Mouse (Mus musculus) MEL (cell line): ENCODE measurements around the gene Syna. TPM values are rescaled to one million over a fixed set of nuclear protein-coding genes. Genes with fewer than 3 reads are reported as not detected.

Source experiments
- DNase-seq: peaks from one replicate; pipeline ENCODE4 v3.0.0; 2011; ENCODE audit warnings: low read depth, low spot score
- H3K27ac ChIP-seq: 2 replicates; pipeline ENCODE4 v1.5.1; 2012; ENCODE audit warnings: low read depth, mild to moderate bottlenecking, control low read depth, low read length, moderate library complexity; ENCODE audit not compliant: control insufficient read depth
- H3K27me3 ChIP-seq, 2 experiments: fragments of 150-350 bp in 1 of 2; sonication (generic) in 1 of 2; 2 replicates each; pipeline ENCODE4 v1.6.1; 2012; ENCODE audit warnings: low read length in 2 of 2, mild to moderate bottlenecking in 2 of 2, improper control_type of control experiment in 1 of 2, moderate library complexity in 1 of 2; ENCODE audit not compliant: insufficient read depth in 2 of 2, control insufficient read depth in 1 of 2
- H3K36me3 ChIP-seq, 2 experiments: 2 replicates each; pipeline ENCODE4 v1.6.1; 2012 to 2014; ENCODE audit warnings: low read length in 2 of 2, improper control_type of control experiment in 1 of 2, inconsistent platforms in 1 of 2, mild to moderate bottlenecking in 1 of 2; ENCODE audit not compliant: insufficient read depth in 2 of 2, control insufficient read depth in 1 of 2
- H3K4me1 ChIP-seq, 2 experiments: fragments of 150-350 bp in 1 of 2; sonication (generic) in 1 of 2; 2 replicates each; pipeline ENCODE4 v1.6.1; 2012; ENCODE audit warnings: low read length in 2 of 2, improper control_type of control experiment in 1 of 2, mild to moderate bottlenecking in 1 of 2; ENCODE audit not compliant: insufficient read depth in 2 of 2, control insufficient read depth in 1 of 2
- H3K4me3 ChIP-seq, 2 experiments: fragments of 150-350 bp in 1 of 2; sonication (generic) in 1 of 2; 2 replicates each; pipeline ENCODE4 v1.5.1; 2012; ENCODE audit warnings: low read depth in 2 of 2, low read length in 2 of 2, mild to moderate bottlenecking in 2 of 2, moderate library complexity in 2 of 2, control low read depth in 1 of 2, improper control_type of control experiment in 1 of 2; ENCODE audit not compliant: control insufficient read depth in 1 of 2, insufficient read depth in 1 of 2
- H3K79me2 ChIP-seq: 2 replicates; pipeline ENCODE4 v1.6.1; 2012; ENCODE audit warnings: mild to moderate bottlenecking, low read length, moderate library complexity; ENCODE audit not compliant: control insufficient read depth, poor library complexity, insufficient read depth
- H3K9ac ChIP-seq: 2 replicates; pipeline ENCODE4 v1.6.1; 2012; ENCODE audit warnings: low read depth, mild to moderate bottlenecking, control low read depth, low read length, moderate library complexity; ENCODE audit not compliant: control insufficient read depth, poor library complexity, severe bottlenecking
- H3K9me3 ChIP-seq: fragments of 150-350 bp; sonication (generic); replicated peaks from 2 replicates; pipeline ENCODE4 v1.6.1; 2012; ENCODE audit warnings: mild to moderate bottlenecking, low read length, improper control_type of control experiment, moderate library complexity; ENCODE audit not compliant: insufficient read depth
- BHLHE40 ChIP-seq: IDR thresholded peaks from 2 replicates; pipeline ENCODE4 v1.6.1; 2012; ENCODE audit warnings: low read depth, mild to moderate bottlenecking, inconsistent platforms, low read length, improper control_type of control experiment, borderline replicate concordance
- CTCF ChIP-seq, 3 experiments: IDR thresholded peaks in 2 of 3; conservative IDR thresholded peaks in 1 of 3; 2 replicates each; pipeline ENCODE4 v1.5.1; 2011 to 2012; ENCODE audit warnings: low read length in 3 of 3, low read depth in 2 of 3, mild to moderate bottlenecking in 2 of 3, improper control_type of control experiment in 1 of 3, inconsistent platforms in 1 of 3, mixed read lengths in 1 of 3, moderate library complexity in 1 of 3; ENCODE audit not compliant: control insufficient read depth in 1 of 3, insufficient read depth in 1 of 3, poor library complexity in 1 of 3, severe bottlenecking in 1 of 3
- GABPA ChIP-seq: IDR thresholded peaks from 2 replicates; pipeline ENCODE4 v1.6.1; 2012; ENCODE audit warnings: low read depth, mild to moderate bottlenecking, inconsistent platforms, low read length, improper control_type of control experiment, moderate library complexity
- GATA1 ChIP-seq: IDR thresholded peaks from 2 replicates; pipeline ENCODE4 v1.6.1; 2011; ENCODE audit warnings: low read depth, low read length, improper control_type of control experiment
- KAT2A ChIP-seq: conservative IDR thresholded peaks from 2 replicates; pipeline ENCODE4 v1.6.1; 2012; ENCODE audit warnings: low read depth, low read length, improper control_type of control experiment, inconsistent platforms
- MAFK ChIP-seq: IDR thresholded peaks from 2 replicates; pipeline ENCODE4 v1.6.1; 2011; ENCODE audit warnings: low read depth, mild to moderate bottlenecking, low read length, improper control_type of control experiment, borderline replicate concordance
- MAX ChIP-seq: IDR thresholded peaks from 2 replicates; pipeline ENCODE4 v1.6.1; 2011; ENCODE audit warnings: low read length, improper control_type of control experiment
- MAZ ChIP-seq: IDR thresholded peaks from 2 replicates; pipeline ENCODE4 v1.6.1; 2012; ENCODE audit warnings: low read depth, mild to moderate bottlenecking, inconsistent platforms, low read length, improper control_type of control experiment
- MYC ChIP-seq: IDR thresholded peaks from 2 replicates; pipeline ENCODE4 v1.6.1; 2011; ENCODE audit warnings: low read depth, mild to moderate bottlenecking, low read length, improper control_type of control experiment, moderate library complexity
- NELFE ChIP-seq: IDR thresholded peaks from 2 replicates; pipeline ENCODE4 v1.6.1; 2011; ENCODE audit warnings: low read depth, low read length, improper control_type of control experiment
- NRF1 ChIP-seq: IDR thresholded peaks from 2 replicates; pipeline ENCODE4 v1.6.1; 2014; ENCODE audit warnings: low read depth, mild to moderate bottlenecking, inconsistent platforms, low read length, improper control_type of control experiment, moderate library complexity; ENCODE audit not compliant: poor library complexity, insufficient read depth, severe bottlenecking
- POLR2A ChIP-seq, 2 experiments: IDR thresholded peaks; 2 replicates each; pipeline ENCODE4 v1.6.1; 2011 to 2012; ENCODE audit warnings: low read length in 2 of 2, mild to moderate bottlenecking in 2 of 2, control low read depth in 1 of 2, improper control_type of control experiment in 1 of 2, low read depth in 1 of 2, moderate library complexity in 1 of 2; ENCODE audit not compliant: control insufficient read depth in 1 of 2, insufficient read depth in 1 of 2, poor library complexity in 1 of 2
- RCOR1 ChIP-seq: IDR thresholded peaks from 2 replicates; pipeline ENCODE4 v1.6.1; 2012; ENCODE audit warnings: low read depth, mild to moderate bottlenecking, inconsistent platforms, low read length, improper control_type of control experiment
- SIN3A ChIP-seq: IDR thresholded peaks from 2 replicates; pipeline ENCODE4 v1.6.1; 2012; ENCODE audit warnings: low read length, improper control_type of control experiment, inconsistent platforms
- TAL1 ChIP-seq: IDR thresholded peaks from 2 replicates; pipeline ENCODE4 v1.6.1; 2012; ENCODE audit warnings: mild to moderate bottlenecking, inconsistent platforms, low read length, moderate library complexity, mixed read lengths
- TBP ChIP-seq: IDR thresholded peaks from 2 replicates; pipeline ENCODE4 v1.8.0; 2011; ENCODE audit warnings: low read depth, low read length, improper control_type of control experiment
- UBTF ChIP-seq: IDR thresholded peaks from 2 replicates; pipeline ENCODE4 v1.6.1; 2012; ENCODE audit warnings: low read depth, mild to moderate bottlenecking, inconsistent platforms, low read length, improper control_type of control experiment, moderate library complexity, borderline replicate concordance; ENCODE audit not compliant: insufficient read depth
- USF2 ChIP-seq, 2 experiments: IDR thresholded peaks; 2 replicates each; pipeline ENCODE4 v1.6.1; 2011 to 2012; ENCODE audit warnings: improper control_type of control experiment in 2 of 2, low read length in 2 of 2, borderline replicate concordance in 1 of 2, inconsistent platforms in 1 of 2, low read depth in 1 of 2, mild to moderate bottlenecking in 1 of 2; ENCODE audit not compliant: insufficient read depth in 1 of 2
- ZC3H11A ChIP-seq: IDR thresholded peaks from 2 replicates; pipeline ENCODE4 v1.6.1; 2012; ENCODE audit warnings: low read depth, mild to moderate bottlenecking, inconsistent platforms, low read length, improper control_type of control experiment
- polyA plus RNA-seq, 2 experiments: library from polyadenylated mRNA; stranded (reverse) in 1 of 2; unstranded in 1 of 2; fragments of >175 nt in 1 of 2; fragments of >200 nt in 1 of 2; gene quantifications; 2 replicates each; pipeline versions ENCODE4 v1.2.1 to v1.2.4; 2012; ENCODE audit warnings: low replicate concordance in 2 of 2, low read depth in 1 of 2; ENCODE audit not compliant: insufficient read length in 2 of 2, insufficient read depth in 1 of 2, missing spikeins in 1 of 2
- total RNA-seq: library from RNA; depleted of rRNA; stranded (reverse); fragments of 300-350 nt; gene quantifications from 2 replicates; pipeline ENCODE4 v1.2.3, GENCODE M21; 2012; rRNA removed

Syna gene
- total and polyA plus RNA-seq, 3 experiments, result 0.21 TPM; not detected in 2

DNA sequence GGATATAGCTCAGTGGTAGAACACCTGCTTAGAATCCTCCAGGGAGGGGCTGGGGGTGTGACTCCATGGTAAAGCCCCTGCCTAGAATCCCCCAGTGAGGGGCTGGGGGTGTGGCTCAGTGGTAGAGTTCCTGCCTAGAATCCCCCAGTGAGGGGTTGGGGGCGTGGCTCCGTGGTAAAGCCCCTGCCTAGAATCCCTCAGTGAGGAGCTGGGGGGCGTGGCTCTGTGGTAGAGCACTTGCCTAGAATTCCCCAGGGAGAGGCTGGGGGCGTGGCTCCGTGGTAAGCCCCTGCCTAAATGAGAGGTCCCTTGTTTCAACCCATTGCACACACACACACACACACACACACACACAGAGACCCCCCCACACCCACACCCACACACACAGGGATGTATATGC is 49.7 kb downstream of the Syna start:
- no peaks in the 10 kb centered on the region for H3K4me1 ChIP-seq
- H3K9me3 ChIP-seq, result no peaks in the 10 kb centered on the region
- no peak overlapping the region for H3K27ac ChIP-seq
- TF ChIP-seq NELFE (no peak), BHLHE40 (no peak), CTCF (IDR thresholded peaks at IDR 0.05 in 2 of 3, conservative IDR thresholded peaks at IDR 0.05 in 1 of 3; ENCODE audit: control insufficient read depth in 1 of 3, insufficient read depth in 1 of 3, low read depth in 2 of 3, low read length in 3 of 3, poor library complexity in 1 of 3, severe bottlenecking in 1 of 3) (no peak), KAT2A (no peak), TAL1 (no peak), SIN3A (no peak), MYC (no peak), MAX (no peak), MAFK (no peak), GABPA (no peak)
- no peaks in the 10 kb centered on the region for H3K36me3 ChIP-seq
- no peak overlapping the region for H3K9ac ChIP-seq
- H3K79me2 ChIP-seq, result no peaks in the 10 kb centered on the region
- no peaks in the 10 kb centered on the region for H3K27me3 ChIP-seq
- DNase-seq, result no peak
- H3K4me3 ChIP-seq, result no peak overlapping the region

- no peaks in the 10 kb centered on the region for H3K79me2 ChIP-seq
- no peaks in the 10 kb centered on the region for H3K4me1 ChIP-seq
- H3K27me3 ChIP-seq, result no peaks in the 10 kb centered on the region
- no peaks in the 10 kb centered on the region for H3K36me3 ChIP-seq
- no peak overlapping the region for H3K27ac ChIP-seq
- H3K4me3 ChIP-seq, result no peak overlapping the region
- no peak for DNase-seq
- no peak for TF ChIP-seq TBP
- TF ChIP-seq NRF1, result no peak
- TF ChIP-seq MAZ, result no peak
- TF ChIP-seq POLR2A (IDR thresholded peaks at IDR 0.05; ENCODE audit: control insufficient read depth in 1 of 2, insufficient read depth in 1 of 2, low read depth in 1 of 2, low read length in 2 of 2, poor library complexity in 1 of 2), result no peak
- no peak for TF ChIP-seq RCOR1
- no peak for TF ChIP-seq MAX
- no peak for TF ChIP-seq ZC3H11A
- no peak for TF ChIP-seq USF2 (IDR thresholded peaks at IDR 0.05; ENCODE audit: borderline replicate concordance in 1 of 2, insufficient read depth in 1 of 2, low read depth in 1 of 2, low read length in 2 of 2)
- no peak for TF ChIP-seq BHLHE40
- TF ChIP-seq NELFE, result no peak
- no peak for TF ChIP-seq SIN3A
- TF ChIP-seq GATA1, result no peak
- no peak for TF ChIP-seq UBTF
- no peak for TF ChIP-seq MAFK
- no peak for TF ChIP-seq MYC
- TF ChIP-seq TAL1, result no peak
- TF ChIP-seq GABPA, result no peak
- H3K9me3 ChIP-seq, result no peaks in the 10 kb centered on the region
- H3K9ac ChIP-seq, result no peak overlapping the region
Observed at GRCm38 (mm10) chr5:134508965-134509364, 51.0 kb downstream of the Syna start.

Other genes with a start within 250 kb of the Syna start
- gene Gtf2i, start 245.4 kb downstream of the Syna start, total RNA-seq, result 46.7 and 47.2 TPM in 2 replicates
- gene Gtf2i, start 245.4 kb downstream of the Syna start, polyA plus RNA-seq, result 100 to 1,000 TPM; 128 to 151 TPM
- gene Gtf2ird1, start 103.5 kb downstream of the Syna start, total RNA-seq, result 15.2 and 17.5 TPM in 2 replicates
- 10 to 100 TPM in 1 of 2 experiments, not detected in 1; 54.7 TPM for gene Gtf2ird1, start 103.5 kb downstream of the Syna start, polyA plus RNA-seq
- 3.5 and 4.4 TPM in 2 replicates for gene Clip2, start 7.7 kb downstream of the Syna start, total RNA-seq
- 1 to 10 TPM in 1 of 2 experiments, not detected in 1; 7.4 TPM for gene Clip2, start 7.7 kb downstream of the Syna start, polyA plus RNA-seq
- 268 and 304 TPM in 2 replicates for gene Rfc2, start 21.2 kb upstream of the Syna start, total RNA-seq
- 100 to 1,000 TPM in 1 of 2 experiments, not detected in 1; 424 TPM for gene Rfc2, start 21.2 kb upstream of the Syna start, polyA plus RNA-seq
- gene Lat2, start 54.9 kb upstream of the Syna start, total RNA-seq, result 0.46 and 0.92 TPM in 2 replicates
- under 1 TPM in 1 of 2 experiments, not detected in 1; 0.79 TPM for gene Lat2, start 54.9 kb upstream of the Syna start, polyA plus RNA-seq
- 451 and 471 TPM in 2 replicates for gene Eif4h, start 79.3 kb upstream of the Syna start, total RNA-seq
- gene Eif4h, start 79.3 kb upstream of the Syna start, polyA plus RNA-seq, result 100 to 1,000 TPM; 167 to 515 TPM
- gene Limk1, start 128.4 kb upstream of the Syna start, total RNA-seq, result 5.6 and 7.3 TPM in 2 replicates
- gene Limk1, start 128.4 kb upstream of the Syna start, polyA plus RNA-seq, result 10 to 100 TPM in 1 of 2 experiments, not detected in 1; 14.8 TPM
- not detected in 2 replicates for gene Eln, start 187.2 kb upstream of the Syna start, total RNA-seq
- gene Eln, start 187.2 kb upstream of the Syna start, polyA plus RNA-seq, result not detected